Mouse (Mus musculus) T-helper 1 cell (primary cell): ENCODE results near the gene Hist1h3g.

Experiments
- in situ Hi-C: fragments of 300-600 bp; cut with MboI, MseI; formaldehyde crosslinking; loops from one replicate; pipeline ENCODE4 v1.15.1; 2025; ENCODE audit warnings: high pct_unique_total_duplicates

The Hist1h3g gene

DNA sequence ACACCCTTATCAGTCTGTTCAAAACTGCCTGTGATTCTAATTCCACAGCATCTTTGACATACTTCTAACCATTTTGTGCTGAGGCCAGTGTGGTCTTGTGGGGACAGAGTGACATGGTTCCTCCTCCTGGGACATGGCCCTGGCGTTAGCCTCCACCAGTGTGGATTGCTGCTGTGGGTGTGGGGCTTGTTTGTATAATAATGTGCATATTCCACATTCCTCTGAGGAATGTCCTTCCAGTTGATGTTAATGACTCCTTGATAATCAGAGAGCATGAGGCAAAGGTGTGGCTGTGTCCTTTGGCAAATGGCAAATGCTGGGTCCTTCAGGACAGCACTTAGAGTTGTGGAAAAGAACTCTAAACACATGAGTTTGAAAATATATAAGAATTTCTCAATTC lies 21.7 kb upstream of the Hist1h3g start:
- in situ Hi-C loops: no loop called here

DNA sequence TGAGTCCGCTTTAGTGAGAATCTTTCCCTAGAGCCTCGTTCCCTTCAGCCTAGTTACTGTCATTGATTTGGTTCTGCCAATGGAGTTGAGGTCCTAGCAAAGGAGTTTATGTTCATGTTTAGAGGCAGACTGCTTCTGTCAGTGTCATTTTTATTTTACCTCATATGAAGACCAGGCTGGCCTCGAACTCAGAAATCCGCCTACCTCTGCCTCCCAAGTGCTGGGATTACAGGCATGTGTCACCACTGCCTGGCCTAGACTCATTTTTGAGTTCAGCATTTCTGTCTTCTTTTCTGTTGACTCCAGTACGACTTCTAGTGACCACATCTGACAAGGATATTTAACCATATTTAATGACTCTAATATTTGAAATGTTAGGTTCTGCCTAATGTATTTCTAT lies 19.9 kb upstream of the Hist1h3g start:
- in situ Hi-C loops: no loop called here

DNA sequence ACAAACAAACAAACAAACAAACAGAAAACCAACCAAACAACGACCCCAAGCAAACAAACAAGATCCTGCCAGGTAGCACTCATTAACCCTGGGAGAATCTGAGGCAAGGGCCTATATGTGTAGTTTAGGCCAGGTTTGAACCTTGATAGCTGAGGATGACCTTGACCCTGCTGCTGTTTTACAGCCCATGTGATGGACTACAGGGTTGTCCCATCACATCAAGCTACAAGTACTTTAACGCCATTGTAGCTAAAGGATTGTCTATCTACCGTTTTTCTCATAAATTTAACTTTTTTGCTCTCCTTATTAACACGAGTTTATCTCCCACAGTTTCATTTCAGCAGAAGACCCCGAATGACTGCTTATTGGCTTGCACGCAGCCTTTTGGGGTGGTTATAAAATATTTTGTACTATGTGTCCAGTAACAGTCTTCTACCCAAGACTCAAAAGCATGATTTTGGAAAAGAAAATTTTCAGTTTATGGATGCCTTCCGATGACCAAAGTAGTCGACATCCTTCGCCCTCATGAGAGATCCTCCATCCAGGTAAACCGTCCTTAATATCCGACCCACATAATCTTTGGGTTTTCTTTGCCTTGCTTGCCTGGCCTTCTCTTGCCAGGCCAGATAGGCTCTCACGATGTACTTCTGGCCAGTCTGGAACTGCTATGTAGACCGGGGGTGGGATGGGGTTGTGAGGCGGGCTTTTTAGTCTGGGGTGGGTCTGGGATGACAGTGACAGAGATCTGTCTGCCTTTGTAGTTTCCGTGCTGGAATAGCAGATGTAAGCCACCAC lies 19.2 kb upstream of the Hist1h3g start:
- in situ Hi-C loops: no loop called here

DNA sequence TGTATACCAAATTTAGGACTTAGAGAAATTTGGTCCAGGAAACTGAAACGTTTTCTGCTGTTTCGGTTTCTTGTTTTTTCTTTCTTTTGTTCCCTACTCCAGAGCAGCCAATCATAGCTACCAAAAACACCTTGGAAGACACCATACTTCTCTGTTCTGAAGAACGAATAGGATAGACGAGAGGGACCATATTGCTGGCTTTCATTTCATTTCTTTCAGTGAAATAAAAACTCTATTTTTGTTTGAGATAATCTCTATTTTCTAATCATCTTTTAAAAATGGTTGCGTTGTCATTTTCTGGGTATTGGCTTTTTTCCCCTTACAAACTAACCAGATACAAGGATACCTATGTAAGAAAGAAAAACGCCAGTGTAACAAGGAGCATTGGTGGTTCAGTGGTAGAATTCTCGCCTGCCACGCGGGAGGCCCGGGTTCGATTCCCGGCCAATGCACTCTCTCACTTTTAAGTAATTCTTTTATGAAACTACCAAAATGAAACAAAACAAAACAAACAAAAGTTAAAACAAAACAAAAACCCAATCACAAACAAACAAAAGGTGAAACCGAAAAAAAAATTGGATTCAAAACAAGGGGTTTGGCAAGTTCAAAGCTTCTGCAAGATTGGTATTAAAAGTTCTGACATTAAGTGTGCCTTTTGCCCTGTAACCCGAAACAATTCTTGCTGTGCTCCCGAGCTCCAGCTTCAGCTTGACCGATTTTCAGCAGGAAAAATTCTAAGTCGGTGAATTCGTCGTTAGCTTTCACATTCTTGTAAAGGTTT lies 18.2 kb upstream of the Hist1h3g start:
- in situ Hi-C loops: no loop called here

DNA sequence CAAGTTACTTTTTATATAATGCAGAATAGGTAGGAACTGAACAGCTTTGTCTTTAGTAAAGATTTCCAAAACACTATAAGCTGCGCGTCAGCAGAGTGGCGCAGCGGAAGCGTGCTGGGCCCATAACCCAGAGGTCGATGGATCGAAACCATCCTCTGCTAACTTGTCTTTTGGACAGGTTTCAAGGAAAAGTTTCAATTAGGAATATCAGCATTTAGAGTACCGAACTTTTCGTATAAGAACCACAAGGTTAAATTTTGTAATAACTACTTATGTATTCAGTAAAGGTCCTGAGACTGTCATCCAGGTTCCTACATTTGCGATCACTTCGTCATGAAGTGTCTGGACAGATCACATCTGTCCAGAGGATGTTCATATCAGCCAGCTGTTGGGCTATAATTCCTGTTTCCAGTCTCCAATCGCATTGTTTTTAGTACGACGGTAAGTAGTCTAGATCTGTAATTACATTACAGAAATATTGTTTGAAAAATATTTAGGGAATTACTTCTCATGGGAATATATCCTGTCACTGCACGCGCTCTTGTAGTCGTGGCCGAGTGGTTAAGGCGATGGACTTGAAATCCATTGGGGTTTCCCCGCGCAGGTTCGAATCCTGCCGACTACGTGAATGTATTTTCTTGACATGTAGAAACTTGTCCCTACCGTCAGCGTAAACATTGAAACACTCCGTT lies 17.5 kb upstream of the Hist1h3g start:
- in situ Hi-C loops: no loop called here

DNA sequence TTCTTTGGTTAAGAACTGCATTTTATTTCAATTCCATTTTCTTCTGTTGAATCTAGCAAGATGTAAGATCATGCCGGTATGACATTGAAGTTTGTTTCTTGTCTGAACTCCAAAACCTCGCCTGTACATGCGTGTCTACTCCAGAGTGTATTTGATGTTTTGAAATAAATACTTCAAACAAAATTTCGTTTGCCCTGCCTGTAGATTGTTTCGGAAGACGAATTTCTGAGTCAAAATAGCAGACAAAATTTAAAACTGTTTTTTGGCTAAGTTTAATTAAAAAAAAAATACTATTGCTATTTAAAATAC lies 17.0 kb upstream of the Hist1h3g start:
- in situ Hi-C loops: no loop called here

DNA sequence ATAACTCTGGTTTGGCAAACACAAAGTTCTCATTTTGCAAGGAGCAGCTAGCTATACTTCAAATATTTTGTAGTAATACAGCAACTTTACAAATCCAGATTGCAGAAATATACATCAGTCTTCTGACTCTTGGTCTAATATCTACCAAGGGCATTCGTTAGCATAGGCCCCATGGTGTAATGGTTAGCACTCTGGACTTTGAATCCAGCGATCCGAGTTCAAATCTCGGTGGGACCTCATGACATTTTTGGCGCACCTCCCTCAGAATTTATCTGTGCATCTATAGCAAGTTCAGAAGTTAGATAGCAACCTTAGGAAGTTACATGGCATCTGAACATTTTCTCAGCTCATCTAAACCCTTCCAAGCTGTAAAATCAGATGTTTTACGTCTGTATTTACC lies 16.3 kb upstream of the Hist1h3g start:
- in situ Hi-C loops: no loop called here

DNA sequence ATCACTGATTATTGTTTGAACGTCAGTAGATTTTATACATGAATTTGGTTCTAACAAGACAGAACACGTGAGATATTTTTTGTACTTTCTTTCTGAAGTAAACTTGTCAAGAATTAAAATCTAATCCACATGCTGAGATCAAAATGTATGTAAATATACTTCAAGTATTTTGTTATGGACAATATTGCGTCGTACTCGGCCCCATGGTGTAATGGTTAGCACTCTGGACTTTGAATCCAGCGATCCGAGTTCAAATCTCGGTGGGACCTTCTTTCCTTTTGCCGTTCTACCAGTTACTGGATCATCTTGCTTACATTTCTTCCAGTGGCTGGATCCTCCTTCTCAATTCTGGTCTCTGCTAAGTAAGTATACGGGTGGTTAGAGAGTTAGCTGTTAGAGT lies 15.8 kb upstream of the Hist1h3g start:
- in situ Hi-C loops: no loop called here

DNA sequence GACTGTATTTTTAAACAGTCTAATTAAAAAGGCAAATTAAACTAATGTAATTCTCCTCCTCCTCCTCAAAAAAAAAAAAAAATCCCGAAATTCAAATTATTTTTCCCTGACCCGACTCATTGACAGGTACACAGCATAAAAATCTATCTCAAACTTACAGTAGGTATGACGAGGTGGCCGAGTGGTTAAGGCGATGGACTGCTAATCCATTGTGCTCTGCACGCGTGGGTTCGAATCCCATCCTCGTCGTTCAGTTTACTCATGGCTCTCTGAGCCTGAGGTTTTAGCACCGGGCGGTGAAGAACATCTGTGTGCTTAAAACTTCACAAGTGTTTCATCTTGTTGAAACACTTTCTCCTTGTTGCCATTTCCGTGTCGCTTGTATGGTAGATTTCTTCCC lies 13.5 kb upstream of the Hist1h3g start:
- in situ Hi-C loops: loop anchor here (5.0 kb wide), 2 partner anchors 74 to 214 kb away; no protein-coding TSS in a partner anchor

DNA sequence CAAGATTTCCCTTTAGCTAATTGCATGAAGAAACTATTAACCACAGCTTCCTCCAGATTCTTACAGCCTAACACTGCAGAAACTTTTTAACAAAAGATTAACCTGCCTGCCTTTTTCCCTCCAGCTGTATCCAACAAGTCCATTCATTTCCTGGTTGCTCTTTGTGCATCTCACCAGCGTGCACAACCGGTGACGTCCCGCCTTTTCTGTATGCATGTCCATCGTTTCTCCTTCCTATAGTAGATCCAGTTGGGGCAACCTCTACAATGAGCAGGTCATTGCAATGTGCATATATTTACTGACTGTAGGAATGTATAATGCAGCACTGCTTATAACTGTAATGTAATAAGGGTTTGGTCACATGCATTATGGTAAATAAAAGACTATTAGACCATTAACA lies 11.2 kb upstream of the Hist1h3g start:
- in situ Hi-C loops: loop anchor here (5.0 kb wide), 2 partner anchors 77 to 217 kb away; no protein-coding TSS in a partner anchor

DNA sequence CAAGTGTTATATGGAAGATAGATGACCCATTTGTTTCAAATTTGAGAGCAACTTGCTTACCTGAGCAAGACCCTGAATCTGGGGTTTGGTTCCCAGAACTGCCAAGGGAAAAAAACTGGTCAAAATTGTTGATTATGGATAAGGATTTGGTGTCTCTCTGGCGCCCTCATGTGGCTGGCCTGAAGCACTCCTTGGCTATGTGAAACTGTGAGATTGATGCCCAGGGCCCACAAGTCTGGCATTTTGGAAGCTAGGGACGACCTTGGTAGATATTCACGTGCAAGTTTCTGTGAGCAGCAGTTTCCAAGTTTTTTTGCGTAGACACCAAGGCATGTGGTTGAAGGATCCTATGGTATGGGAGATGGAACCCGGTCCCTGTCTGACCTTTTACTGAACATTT lies 10.6 kb upstream of the Hist1h3g start:
- in situ Hi-C loops: loop anchor here (5.0 kb wide), 2 partner anchors 77 to 217 kb away; no protein-coding TSS in a partner anchor

DNA sequence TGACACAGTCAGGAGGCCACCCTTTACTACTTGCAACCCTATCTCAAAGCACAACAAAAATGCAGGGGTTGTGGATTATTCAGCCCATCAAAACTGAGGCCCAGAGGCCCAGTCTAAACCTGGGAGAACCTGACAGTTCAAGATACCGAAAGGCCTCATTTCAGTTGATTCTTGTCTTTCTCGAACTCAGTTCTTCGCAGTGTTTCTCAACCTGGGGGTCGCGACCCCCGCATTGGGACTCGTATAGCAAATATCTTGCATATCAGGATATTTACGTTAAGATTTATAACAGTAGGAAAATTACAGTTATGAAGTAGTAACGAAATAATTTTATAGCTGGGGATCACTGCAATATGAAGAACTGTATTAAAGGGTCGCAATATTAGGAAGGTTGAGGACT lies 9.3 kb upstream of the Hist1h3g start:
- in situ Hi-C loops: no loop called here

DNA sequence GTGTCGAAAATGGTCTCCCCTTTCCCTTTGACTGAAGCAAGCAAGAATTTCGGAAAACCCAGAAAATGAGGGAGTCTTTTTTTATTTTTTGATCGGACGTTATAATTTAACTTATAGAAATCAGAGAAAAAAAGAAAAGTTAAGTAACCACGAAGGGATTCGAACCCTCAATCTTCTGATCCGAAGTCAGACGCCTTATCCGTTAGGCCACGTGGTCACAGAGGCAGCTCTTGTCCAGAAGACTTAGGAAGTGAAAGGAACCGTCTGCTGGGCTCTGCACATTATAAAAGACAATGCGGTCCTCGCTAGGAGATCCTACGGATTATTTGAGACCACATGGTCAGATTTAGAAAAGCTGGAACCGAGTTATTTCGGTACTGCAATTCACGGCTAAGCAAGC lies 8.9 kb upstream of the Hist1h3g start:
- in situ Hi-C loops: no loop called here

DNA sequence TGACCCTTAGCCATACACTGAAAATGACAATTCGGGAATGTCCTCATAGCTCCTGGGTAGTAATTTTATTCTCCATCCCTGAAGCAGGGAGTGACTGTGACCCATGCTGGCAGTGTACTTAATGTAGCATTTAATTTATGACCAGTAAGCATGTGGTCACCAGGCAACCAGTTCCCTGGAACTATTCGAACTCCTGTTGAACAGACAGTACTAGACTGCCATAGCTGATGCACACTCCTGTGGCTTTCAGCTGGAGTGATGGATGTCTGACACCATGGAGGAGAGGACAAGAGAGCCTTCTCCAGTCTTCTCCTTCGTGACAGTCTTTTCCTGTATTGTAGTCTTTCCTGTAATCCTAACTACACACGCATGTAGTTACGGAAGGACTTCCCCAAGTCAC lies 6.2 kb upstream of the Hist1h3g start:
- in situ Hi-C loops: no loop called here

DNA sequence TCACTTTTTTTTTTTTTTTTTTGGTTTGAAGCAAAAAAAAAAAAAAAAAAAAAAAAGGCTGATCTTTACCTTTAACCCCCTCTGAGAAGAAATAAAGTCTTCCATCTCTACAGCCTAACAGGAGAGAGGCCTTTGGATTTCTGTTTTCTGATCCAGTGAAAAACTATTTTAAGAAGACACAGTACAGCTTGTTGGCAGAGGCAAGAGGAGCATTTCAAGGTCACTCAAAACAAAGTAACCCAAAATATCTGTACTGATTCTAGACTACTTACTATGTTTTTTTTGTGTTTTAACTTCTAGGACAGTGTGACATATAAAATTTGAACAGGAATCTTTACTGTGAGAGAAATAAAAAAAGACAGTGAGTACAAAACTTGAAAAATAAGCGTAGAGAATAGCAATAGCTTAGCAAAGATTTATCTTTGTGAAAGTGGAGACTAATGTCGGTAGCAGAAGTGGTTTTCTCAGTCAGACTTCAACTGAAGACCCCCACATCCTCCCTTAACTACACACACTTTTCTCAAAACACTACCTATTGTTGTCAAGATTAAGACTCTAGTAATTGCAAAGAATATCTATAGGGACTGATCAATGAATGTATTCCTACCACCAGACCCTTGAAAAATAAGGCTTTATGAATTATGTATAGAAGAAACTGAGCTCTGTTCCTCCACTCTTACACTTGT lies 5.6 kb upstream of the Hist1h3g start:
- in situ Hi-C loops: loop anchor here (5.0 kb wide), 1 partner anchor 1492 kb away; the partner anchor contains the start of genes Hist1h2ah and Hist1h2bk

DNA sequence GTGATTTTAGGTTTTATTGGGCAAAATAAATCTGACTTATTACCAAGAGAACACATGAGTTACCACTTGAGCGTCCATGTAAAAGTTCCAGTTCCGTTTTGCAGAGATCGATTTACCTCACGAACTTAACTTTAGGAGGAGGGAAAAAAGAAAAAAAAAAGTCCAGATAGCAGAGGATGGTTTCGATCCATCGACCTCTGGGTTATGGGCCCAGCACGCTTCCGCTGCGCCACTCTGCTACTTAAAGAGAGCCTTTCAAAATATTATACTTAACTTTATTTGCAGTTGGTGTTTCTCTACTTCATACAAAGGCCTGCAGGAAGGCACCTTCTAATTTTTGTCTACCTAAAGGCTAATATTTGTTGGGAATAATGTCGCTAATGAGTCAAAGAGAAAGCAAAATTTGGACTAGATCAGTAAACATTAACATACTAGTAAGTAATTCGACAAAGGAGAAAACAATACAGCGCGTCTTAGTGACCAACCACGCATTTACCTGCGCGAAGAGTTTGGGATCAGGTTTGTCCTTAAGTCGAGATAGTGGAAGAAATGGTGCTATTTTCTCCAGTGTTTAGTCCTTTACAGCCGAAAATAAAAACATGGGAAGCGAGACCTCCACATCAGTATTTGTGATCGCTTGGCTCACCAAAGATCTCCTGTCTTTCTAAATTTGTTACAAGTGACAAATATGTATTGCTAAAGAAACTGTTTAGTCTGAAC lies 4.9 kb upstream of the Hist1h3g start:
- in situ Hi-C loops: loop anchor here (5.0 kb wide), 1 partner anchor 1493 kb away; the partner anchor contains the start of genes Hist1h2ah and Hist1h2bk

DNA sequence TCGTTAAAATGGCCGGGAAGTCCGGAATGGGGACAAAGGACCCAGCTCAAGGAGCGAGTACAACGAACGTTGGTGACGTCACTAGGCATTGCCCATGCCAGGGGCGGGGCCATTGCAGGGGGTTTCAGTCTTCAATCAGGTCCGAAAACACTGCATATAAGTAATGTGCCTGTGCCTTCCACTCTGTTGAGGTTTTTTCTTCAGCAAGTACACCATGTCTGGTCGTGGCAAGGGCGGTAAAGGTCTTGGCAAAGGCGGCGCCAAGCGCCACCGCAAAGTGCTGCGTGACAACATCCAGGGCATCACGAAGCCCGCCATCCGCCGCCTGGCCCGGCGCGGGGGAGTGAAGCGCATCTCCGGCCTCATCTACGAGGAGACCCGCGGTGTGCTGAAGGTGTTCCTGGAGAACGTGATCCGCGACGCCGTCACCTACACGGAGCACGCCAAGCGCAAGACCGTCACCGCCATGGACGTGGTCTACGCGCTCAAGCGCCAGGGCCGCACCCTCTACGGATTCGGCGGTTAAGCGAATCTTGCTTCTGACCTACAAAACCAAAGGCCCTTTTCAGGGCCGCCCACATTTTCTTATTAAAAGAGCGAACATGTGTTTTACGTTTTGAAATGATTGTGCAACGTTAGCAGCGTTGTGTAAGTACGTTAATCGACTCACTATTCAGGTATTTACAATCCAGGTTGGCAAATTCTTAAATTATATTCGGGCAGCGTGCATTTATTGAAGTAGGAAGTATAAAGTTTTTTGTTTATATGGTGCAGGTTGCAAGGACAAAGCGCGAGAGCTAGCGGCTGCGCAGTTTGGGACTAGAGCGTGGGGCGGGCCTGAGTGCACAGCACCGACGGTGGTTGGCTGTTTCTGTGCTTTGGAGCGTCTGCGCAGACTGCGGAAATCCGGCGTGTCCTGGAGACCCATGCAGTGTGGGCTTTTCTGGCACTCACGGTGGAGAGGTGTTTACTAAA lies 4.0 kb upstream of the Hist1h3g start, which contains the start of gene Hist1h4h:
Gene Hist1h4h (plus strand): TSS at position 150 of the 975 bp plus-strand sequence.
- in situ Hi-C loops: loop anchor here (5.0 kb wide), 1 partner anchor 1494 kb away; the partner anchor contains the start of genes Hist1h2ah and Hist1h2bk

DNA sequence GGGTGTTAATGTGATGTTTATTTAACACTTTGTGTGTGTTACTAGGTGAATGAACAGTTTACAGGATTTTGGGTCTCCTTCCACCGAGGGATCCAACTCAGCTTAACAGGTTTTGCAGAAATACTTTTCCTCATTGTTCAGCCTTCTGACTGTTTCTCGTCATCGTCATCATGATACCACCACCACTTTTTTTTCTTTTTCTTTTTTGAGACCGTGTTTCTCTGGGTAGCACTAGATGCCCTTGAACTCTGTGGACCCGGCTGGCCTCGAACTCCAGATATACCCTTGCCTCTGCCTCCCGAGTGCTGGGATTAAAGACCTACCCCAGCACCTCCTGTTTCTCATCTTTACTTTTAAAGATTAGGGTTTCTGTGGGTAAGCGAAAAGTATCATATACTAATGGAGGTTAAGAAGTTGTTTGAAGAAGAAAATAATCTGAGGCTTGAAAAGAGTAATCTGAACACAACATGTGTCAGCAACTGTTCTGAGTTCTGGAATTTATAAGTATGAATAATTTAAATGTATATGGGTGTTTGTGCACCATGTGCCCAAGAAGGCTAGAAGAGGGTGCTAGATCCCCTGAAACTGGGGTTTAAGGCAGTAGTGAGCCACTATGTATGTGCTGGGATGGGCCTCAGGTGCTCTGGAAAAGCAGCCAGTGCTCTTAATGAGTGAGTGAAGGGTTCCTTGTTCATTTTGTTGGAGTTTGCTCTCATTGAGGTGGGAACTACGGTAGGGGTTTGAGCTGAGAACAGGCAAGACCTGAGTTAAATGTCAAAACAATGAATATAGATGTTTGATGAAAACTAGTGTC lies 2.8 kb upstream of the Hist1h3g start:
- in situ Hi-C loops: loop anchor here (5.0 kb wide), 1 partner anchor 1495 kb away; the partner anchor contains the start of genes Hist1h2ah and Hist1h2bk
